Comparison of ENCODE assay signal across 22 mouse cellular contexts in genomic region chr11:97465957-97466356, GRCm38 (mm10). TPM values are rescaled to one million over a fixed set of nuclear protein-coding genes. Genes with fewer than 3 reads are reported as not detected.
DNase-seq lines count a peak whose midpoint lies in the region; ATAC-seq lines count a peak whose summit lies in the region.
"Had no signal": no experiment of that assay in that cellular context is flagged by ENCODE, and none has a peak within 500 bp of the region (broad histone marks: within the 10 kb centered on the region; RNA-seq: fewer than 3 reads in every experiment).

No protein-coding gene starts in this region.

- peaks cover 8% of the 10 kb centered on the region; the same call in 1 of the 2 replicates for H3K4me1 ChIP-seq in heart, embryonic 12.5 days (replicated peaks)
- peaks cover 13% of the 10 kb centered on the region for H3K4me1 ChIP-seq in midbrain, embryonic 10.5 days
- H3K4me1 ChIP-seq in midbrain, embryonic 15.5 days: no peaks in the 10 kb centered on the region
- H3K4me1 ChIP-seq: hindbrain, embryonic 15.5 days had no signal

- no peak overlapping the region for H3K4me2 ChIP-seq in heart, embryonic 12.5 days
- no peak overlapping the region for H3K4me2 ChIP-seq in midbrain, embryonic 15.5 days
- H3K4me2 ChIP-seq: embryonic facial prominence, embryonic 12.5 days; forebrain, embryonic 12.5 days; heart, embryonic 11.5 days; hindbrain, embryonic 15.5 days had no signal

- no peak overlapping the region for H3K27ac ChIP-seq in heart, embryonic 12.5 days (ENCODE audit: poor library complexity, severe bottlenecking)
- H3K27ac ChIP-seq in midbrain, embryonic 10.5 days (replicated peaks): 0 out of 2 replicates have a peak overlapping the region, but pooled peaks have one; percentile 6
- no peak overlapping the region for H3K27ac ChIP-seq in midbrain, embryonic 15.5 days
- H3K27ac ChIP-seq: embryonic facial prominence, embryonic 12.5 days; forebrain, embryonic 12.5 days; heart, adult 2 months; hindbrain, embryonic 15.5 days had no signal

- DNase-seq in cerebellum, adult 18-20 months: peak; percentile 33 to 59
- DNase-seq in cerebellum, postnatal 4 days (ENCODE audit: low spot score in 2 of 2): no peak
- no peak for DNase-seq in heart, postnatal 4 days
- no peak for DNase-seq in midbrain, embryonic 10.5 days (ENCODE audit: low spot score)
- no peak for DNase-seq in ovary, postnatal 14 days (ENCODE audit: low spot score)
- DNase-seq in urinary bladder, adult 2 months (ENCODE audit: low spot score): no peak
- DNase-seq: adrenal gland, postnatal 10 days; embryo, embryonic 11 days had no signal

- no peak for ATAC-seq in heart, embryonic 12.5 days (ENCODE audit: insufficient number of reproducible peaks, low FRiP score)
- ATAC-seq in midbrain, embryonic 15.5 days (replicated peaks): no peak
- ATAC-seq: forebrain, embryonic 16.5 days; intestine, embryonic 16.5 days had no signal

- H3K9ac ChIP-seq in heart, embryonic 12.5 days: 0 out of 2 replicates have a peak overlapping the region, but pooled peaks have one; percentile 8
- no peak overlapping the region for H3K9ac ChIP-seq in midbrain, embryonic 15.5 days
- H3K9ac ChIP-seq: embryonic facial prominence, embryonic 12.5 days; forebrain, embryonic 12.5 days; hindbrain, embryonic 15.5 days had no signal

- WGBS in heart, embryonic 12.5 days: 91% methylated on average over 12 of the region's 12 CpGs
- WGBS in midbrain, embryonic 10.5 days: 89% methylated on average over 12 of the region's 12 CpGs
- WGBS in midbrain, embryonic 15.5 days: 84% methylated on average over 12 of the region's 12 CpGs

- no peak overlapping the region for H3K4me3 ChIP-seq in heart, embryonic 12.5 days
- H3K4me3 ChIP-seq in midbrain, embryonic 10.5 days: no peak overlapping the region
- no peak overlapping the region for H3K4me3 ChIP-seq in midbrain, embryonic 15.5 days
- H3K4me3 ChIP-seq: embryonic facial prominence, embryonic 12.5 days; forebrain, embryonic 12.5 days; heart, adult 2 months; hindbrain, embryonic 15.5 days had no signal

- H3K36me3 ChIP-seq in heart, embryonic 12.5 days: peaks cover 98% of the 10 kb centered on the region
- H3K36me3 ChIP-seq in midbrain, embryonic 10.5 days: peaks cover 56% of the 10 kb centered on the region
- peaks cover 18% of the 10 kb centered on the region for H3K36me3 ChIP-seq in midbrain, embryonic 15.5 days (replicated peaks)

- no peaks in the 10 kb centered on the region for H3K27me3 ChIP-seq in heart, embryonic 12.5 days (replicated peaks)
- peaks cover 49% of the 10 kb centered on the region for H3K27me3 ChIP-seq in midbrain, embryonic 10.5 days (ENCODE audit: low read depth, poor library complexity, severe bottlenecking)
- no peaks in the 10 kb centered on the region for H3K27me3 ChIP-seq in midbrain, embryonic 15.5 days (replicated peaks)
- H3K27me3 ChIP-seq: hindbrain, embryonic 15.5 days had no signal

- no peaks in the 10 kb centered on the region for H3K9me3 ChIP-seq in heart, embryonic 12.5 days (replicated peaks)
- no peaks in the 10 kb centered on the region for H3K9me3 ChIP-seq in midbrain, embryonic 10.5 days (replicated peaks)
- H3K9me3 ChIP-seq in midbrain, embryonic 15.5 days: no peaks in the 10 kb centered on the region
- H3K9me3 ChIP-seq: embryonic facial prominence, embryonic 12.5 days; forebrain, embryonic 12.5 days; hindbrain, embryonic 15.5 days had no signal

RNA-seq across cellular contexts. Expression of gene 4933428G20Rik, which starts 34.2 kb away (rescaled TPM):
- 0.90 and 1.00 TPM in 2 replicates for polyA plus RNA-seq in heart, embryonic 12.5 days (2016; fragmentation: Nextera tagmentation; extraction: Ambion mirVana)
- total RNA-seq in heart, postnatal 4 days (2021): not detected
- polyA plus RNA-seq in midbrain, embryonic 10.5 days (2016; fragmentation: Nextera tagmentation; extraction: Ambion mirVana): 0.25 and 0.28 TPM in 2 replicates
- polyA plus RNA-seq in midbrain, embryonic 15.5 days (2015; fragmentation: Nextera tagmentation; extraction: Ambion mirVana): 1.3 and 1.6 TPM in 2 replicates
- not detected in 2 replicates for polyA plus RNA-seq in urinary bladder, adult 2 months (2012; rRNA removed)
- total RNA-seq: common myeloid progenitor, adult 5-6 weeks; gastrocnemius, adult 18-20 months; gastrocnemius, postnatal 14 days; heart, adult 2 months; heart, postnatal 25 days; MEL had no signal
- polyA plus RNA-seq: heart, adult 2 months had no signal

RNA-seq across cellular contexts. Expression of gene Arhgap23, which starts 50.6 kb away (rescaled TPM):
- polyA plus RNA-seq in heart, embryonic 12.5 days (2016; fragmentation: Nextera tagmentation; extraction: Ambion mirVana): 12.4 and 12.5 TPM in 2 replicates
- total RNA-seq in heart, postnatal 4 days (2021): 10 to 100 TPM; 51.0 to 52.3 TPM
- 1.9 and 2.3 TPM in 2 replicates for polyA plus RNA-seq in midbrain, embryonic 10.5 days (2016; fragmentation: Nextera tagmentation; extraction: Ambion mirVana)
- polyA plus RNA-seq in midbrain, embryonic 15.5 days (2015; fragmentation: Nextera tagmentation; extraction: Ambion mirVana): 10.9 and 11.0 TPM in 2 replicates
- 26.0 and 33.0 TPM in 2 replicates for polyA plus RNA-seq in urinary bladder, adult 2 months (2012; rRNA removed)

Comparison
In these comparisons a context has a peak if more than half of its experiments do, and no peak if none do; other contexts are left out.
1. DNase-seq: peak in cerebellum, adult 18-20 months (2 of 2); none in cerebellum, postnatal 4 days (0 of 2), heart, postnatal 4 days (single experiment), midbrain, embryonic 10.5 days (single experiment), ovary, postnatal 14 days (single experiment) and urinary bladder, adult 2 months (single experiment).